Mouse (Mus musculus) layer of hippocampus, postnatal 14 days (tissue): ENCODE data around the gene Sec61b. TPM values are rescaled to one million over a fixed set of nuclear protein-coding genes. Genes with fewer than 3 reads are reported as not detected.

Experiments
- DNase-seq, 2 experiments: peaks; one replicate each; pipeline ENCODE4 v3.0.0; 2021 to 2022; ENCODE audit warnings: low spot score in 2 of 2, mixed read lengths in 1 of 2
- total RNA-seq, 2 experiments: library from RNA; stranded (reverse); gene quantifications; 2 replicates each; pipeline ENCODE4 v1.2.3; 2021

The Sec61b gene
- total RNA-seq, 2 experiments from 2014 or later = 62.5 to 67.3 TPM

GRCm38 (mm10) chr4:47480095-47480494 is 5.6 kb downstream of the Sec61b start:
- no peak for DNase-seq

GRCm38 (mm10) chr4:47480576-47480975 is 6.1 kb downstream of the Sec61b start:
- no peak for DNase-seq

GRCm38 (mm10) chr4:47491243-47491642 is 16.8 kb downstream of the Sec61b start:
- no peak for DNase-seq

GRCm38 (mm10) chr4:47492311-47493086 is 18.0 kb downstream of the Sec61b start:
- DNase-seq = no peak

GRCm38 (mm10) chr4:47493456-47493855 is 19.0 kb downstream of the Sec61b start:
- no peak for DNase-seq

GRCm38 (mm10) chr4:47494137-47494536 is 19.7 kb downstream of the Sec61b start:
- DNase-seq = no peak

- DNase-seq = no peak
These were observed 20.2 kb downstream of the Sec61b start for GRCm38 (mm10) chr4:47494686-47495085.

GRCm38 (mm10) chr4:47497811-47498385 is 23.4 kb downstream of the Sec61b start:
- DNase-seq = no peak

GRCm38 (mm10) chr4:47499121-47499545 is 24.7 kb downstream of the Sec61b start:
- no peak for DNase-seq

GRCm38 (mm10) chr4:47502546-47502971 is 28.1 kb downstream of the Sec61b start:
- peak; percentile 30 to 49 for DNase-seq

- DNase-seq = no peak
These were observed 28.6 kb downstream of the Sec61b start for GRCm38 (mm10) chr4:47503045-47503444.

GRCm38 (mm10) chr4:47504841-47505517 is 30.5 kb downstream of the Sec61b start:
- DNase-seq = no peak

- DNase-seq = peak; percentile 63 to 65
These were observed 44.2 kb downstream of the Sec61b start for GRCm38 (mm10) chr4:47518551-47519181.

GRCm38 (mm10) chr4:47520076-47520475 is 45.6 kb downstream of the Sec61b start:
- no peak for DNase-seq

- peak; percentile 66 to 81 for DNase-seq
These were observed 47.6 kb downstream of the Sec61b start for GRCm38 (mm10) chr4:47521884-47522605.

GRCm38 (mm10) chr4:47529866-47530265 is 55.4 kb downstream of the Sec61b start:
- no peak for DNase-seq

Other genes with a start within 250 kb of the Sec61b start
- 10 to 100 TPM; 24.5 to 26.1 TPM for gene Tgfbr1, start 121.4 kb upstream of the Sec61b start, total RNA-seq
- gene Alg2, start 325 bp upstream of the Sec61b start, total RNA-seq = 100 to 1,000 TPM; 166 to 170 TPM